Mouse (Mus musculus) cerebellum, postnatal 4 days (tissue): ENCODE measurements at regions not wholly inside any gene's neighbourhood (a gene's known extent, or its start where the extent isn't known, plus 50 kb on each side); places are given as distances from the start of the nearest gene placed in this dataset.

Experiments
- DNase-seq, 2 experiments: peaks; one replicate each; pipeline ENCODE4 v3.0.0; 2022; ENCODE audit warnings: low spot score in 2 of 2, mixed read lengths in 1 of 2

DNA sequence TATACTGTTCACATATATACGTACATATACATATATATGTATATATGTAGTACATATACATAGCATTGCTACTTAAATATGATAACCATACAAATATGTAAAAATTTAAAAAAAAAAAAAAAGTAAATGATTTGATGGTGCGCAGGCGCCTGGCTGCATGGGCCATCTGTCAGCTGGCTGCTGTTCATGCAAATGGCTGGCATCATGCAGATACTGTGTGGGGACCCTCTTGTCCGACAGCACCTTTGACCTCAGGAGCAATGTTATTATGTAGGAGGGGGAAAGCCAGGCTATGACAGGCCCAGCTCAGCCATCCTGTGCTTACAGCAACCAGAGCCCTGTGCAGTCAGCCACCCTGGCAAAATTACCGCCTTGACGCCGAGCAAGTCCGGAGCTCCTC is 65.1 kb upstream of the Tnrc6c start:
- no peak for DNase-seq

DNA sequence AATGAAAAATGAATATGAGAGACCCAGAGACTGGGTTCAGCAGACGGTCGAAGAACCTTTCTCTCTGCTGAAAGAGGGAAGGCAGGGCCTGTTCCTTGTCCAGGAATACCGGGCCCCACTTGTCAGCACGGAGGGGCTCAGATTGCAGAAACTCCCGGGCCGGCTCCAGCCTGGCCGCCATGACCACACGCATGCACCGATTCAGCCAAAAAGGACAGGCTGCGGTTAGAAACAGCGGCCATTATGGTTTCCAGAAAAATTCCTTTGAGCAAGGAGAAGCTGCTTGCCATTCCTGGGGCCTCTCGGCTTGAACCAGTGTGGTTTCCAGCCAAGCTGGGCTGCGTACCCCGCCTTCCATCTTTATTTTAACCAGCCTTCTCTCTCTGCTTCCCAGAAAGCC is 64.7 kb upstream of the Tnrc6c start:
- DNase-seq, result no peak

DNA sequence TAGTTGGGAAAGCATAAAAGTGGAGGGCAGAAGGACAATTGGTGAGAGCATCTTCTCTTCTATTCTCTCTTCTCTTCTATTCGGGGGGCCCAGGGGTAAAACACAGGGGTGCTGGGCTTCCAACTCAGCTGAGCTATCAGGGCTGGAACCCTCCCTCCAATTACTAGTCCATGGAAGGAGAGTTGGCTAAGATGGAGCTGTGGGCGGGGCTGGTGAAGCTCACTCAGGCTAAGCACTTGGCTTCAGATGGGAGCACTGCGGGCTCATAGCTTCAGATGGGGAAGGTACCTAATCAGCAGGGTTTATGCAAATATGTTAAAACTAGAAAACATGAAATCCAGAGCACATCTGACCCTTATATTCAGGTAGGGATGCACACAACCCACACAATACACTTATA is 61.5 kb upstream of the Tnrc6c start:
- DNase-seq, result no peak

DNA sequence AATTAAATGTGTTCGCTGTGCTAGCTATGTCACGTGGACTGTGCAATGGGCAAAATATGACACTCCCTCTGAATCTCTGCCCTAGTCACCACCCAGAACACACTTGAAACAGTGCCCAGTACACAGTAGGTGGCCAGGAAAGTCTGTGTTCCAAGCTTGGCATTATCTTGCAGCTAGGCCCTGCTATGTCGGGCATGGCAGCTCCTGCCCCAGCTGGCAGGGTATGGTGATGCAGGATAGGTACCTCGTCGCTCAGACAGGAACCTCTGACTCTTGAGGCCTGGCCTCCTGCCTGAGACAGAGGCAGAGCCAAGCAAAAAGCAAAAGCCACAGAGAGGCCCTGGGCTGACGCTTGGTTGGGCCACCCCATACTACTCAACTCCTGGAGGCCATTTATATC is 57.9 kb upstream of the Tnrc6c start:
- peak; percentile 48 to 81 for DNase-seq

DNA sequence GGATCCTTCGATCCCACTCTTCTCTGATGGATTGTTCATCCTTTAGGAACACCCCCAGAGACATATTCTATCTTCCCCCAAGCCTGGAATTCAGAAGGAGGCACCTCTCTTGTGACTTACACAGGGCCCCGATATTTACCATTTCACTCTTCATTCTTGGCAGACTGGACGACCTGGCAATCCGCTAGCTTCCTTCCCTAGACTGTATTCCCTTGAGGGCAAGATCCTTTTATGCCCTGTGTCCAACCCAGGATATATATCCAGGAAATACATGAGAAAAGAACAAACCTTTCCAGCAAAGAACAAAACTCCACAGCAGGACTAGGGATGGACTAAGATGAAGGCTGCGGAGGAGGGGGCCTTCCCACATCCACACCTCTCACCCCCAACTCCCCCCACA is 56.3 kb upstream of the Tnrc6c start:
- DNase-seq, result no peak

DNA sequence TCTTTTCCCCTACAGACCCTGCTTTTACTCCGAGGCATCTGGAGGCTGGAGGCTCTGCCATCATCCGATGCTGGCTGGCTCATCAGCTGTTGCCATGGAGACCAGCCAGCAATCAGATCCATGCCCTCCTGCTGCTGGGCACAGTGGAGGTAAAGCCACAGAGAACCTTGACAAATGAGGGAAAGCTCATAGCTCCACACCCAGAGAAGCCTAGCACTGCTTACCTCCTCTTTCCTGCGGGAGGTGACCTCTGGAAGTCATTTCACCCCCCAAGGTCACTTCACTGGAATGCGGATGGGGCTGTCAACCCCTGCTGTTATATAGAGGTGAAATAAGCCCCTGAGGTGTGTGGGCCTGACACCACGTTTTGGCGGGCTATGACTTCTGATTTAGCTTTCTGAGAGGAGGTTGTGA is 55.9 kb upstream of the Tnrc6c start:
- peak in 1 of 2 experiments; percentile 59 for DNase-seq

DNA sequence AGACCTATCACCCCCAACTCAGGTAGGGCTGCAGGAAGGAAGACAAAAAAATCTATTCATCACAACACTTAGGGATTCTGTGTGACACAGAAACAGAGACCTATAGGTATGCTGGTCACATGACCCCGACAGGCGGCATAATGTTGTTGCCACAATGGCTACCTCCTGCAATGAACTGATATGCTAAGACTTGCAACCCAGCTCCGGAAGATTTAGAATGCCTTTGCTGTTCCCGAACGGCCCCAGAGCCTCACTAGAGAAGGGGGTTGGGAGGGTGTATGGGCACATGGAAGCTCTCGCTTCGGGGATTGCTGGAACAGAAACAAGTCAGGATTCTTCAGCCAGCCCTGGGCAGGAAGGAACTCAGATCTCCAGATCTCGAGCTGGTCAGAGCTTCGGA is 55.5 kb upstream of the Tnrc6c start:
- no peak for DNase-seq

DNA sequence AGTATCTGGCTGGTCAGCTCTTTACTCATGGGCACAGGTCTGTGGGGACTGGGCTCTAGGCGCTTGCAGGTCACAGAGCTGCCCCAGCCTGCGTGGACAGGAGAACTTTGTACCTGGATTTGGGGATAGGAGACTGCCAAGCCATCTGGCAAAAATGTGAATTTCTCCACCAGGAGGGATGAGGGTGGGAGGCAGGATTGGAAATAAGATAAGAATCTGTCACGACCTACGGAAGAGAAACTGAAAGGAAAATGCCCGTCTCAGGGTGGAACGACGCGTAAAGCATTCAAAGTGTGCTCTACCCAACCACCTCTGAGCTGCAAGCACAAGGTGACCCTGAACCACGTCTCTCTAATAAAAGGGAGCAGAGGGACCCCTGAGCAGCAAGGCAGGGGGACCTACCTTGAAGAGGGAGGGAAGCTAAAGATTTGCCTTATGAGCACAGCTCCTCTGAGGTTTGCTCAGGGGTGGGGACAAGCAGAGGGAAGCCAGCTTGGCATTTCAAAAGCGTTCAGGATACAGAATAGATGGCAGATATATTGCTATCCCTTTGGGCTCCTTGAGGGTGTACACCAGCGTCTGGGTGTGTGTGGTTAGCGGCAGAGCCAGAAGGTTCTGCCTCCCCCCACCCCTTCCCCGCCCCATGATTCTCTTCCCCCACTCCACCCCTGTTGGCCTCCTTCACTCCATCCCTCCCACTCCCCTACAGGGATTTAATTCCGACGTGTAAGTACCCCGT is 54.9 kb upstream of the Tnrc6c start:
- DNase-seq, result no peak

DNA sequence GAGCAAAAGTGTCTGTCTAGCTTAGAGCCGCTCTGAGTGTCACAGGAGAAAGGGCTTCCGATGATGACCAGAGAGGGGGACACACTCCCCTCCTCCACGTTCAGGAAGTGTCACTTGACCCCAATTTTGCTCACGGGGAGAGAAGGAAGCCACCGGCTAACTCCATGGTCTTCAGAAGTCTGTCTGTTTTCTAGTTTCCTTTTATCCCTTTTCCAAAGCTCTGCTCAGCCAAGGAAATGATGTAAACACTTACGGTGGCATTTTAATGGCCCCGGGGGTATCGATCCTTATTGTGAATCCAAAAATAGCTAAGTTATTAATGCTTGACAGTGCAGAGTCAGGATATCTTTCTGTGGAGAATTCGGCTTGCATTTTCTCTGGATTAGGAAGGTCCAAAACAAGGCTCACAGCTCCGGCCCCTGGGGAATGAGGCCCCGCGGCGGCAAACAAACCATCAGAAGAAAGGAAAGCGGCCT is 54.3 kb upstream of the Tnrc6c start:
- no peak for DNase-seq

DNA sequence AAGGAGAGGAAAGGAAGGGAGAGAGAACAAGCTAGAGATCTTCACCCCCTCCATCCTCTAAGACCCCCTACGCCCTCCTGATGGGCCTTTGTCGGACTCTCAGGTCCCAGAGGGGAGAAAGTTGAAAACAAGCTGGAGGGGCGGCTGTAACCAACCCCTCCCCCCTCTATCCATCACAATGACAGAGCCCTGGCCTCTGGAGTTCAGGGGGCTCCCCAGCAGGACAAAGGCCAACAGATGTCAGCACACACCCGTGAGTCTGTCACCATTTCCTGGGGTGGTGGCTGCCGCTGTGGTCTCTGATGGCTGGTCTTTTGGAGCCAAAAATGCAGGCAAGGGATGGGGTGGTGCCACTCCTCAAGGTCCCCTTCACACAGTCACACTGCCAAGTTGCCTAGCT is 52.9 kb upstream of the Tnrc6c start:
- no peak for DNase-seq

DNA sequence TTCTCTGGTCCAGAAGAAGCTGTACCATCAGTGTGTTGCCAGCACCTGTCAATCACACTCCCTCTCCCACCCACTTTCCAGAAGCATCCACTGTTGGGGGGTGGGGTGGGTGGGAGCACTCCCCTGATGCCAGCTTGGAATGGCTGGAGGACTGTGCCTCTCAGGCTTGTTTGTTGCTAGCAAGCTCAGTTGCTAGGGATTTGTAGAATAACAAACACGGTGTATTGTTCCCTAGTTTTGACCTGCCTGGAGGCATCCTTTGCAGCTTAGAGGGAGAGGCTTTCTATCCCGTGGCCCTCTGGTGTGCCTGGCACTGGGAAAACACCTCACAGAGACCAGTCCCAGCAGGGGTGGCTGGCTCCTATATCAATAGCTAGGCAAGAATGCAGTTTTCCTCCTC is 50.1 kb upstream of the Tnrc6c start:
- DNase-seq, result no peak
